Mouse (Mus musculus) G1E-ER4 (cell line): ENCODE results near the gene Uqcrfs1. TPM values are rescaled to one million over a fixed set of nuclear protein-coding genes. Genes with fewer than 3 reads are reported as not detected.

ENCODE experiments used
- GATA1 ChIP-seq: IDR thresholded peaks from one replicate; pipeline ENCODE4 v1.8.0; 2012; ENCODE audit warnings: low read length, inconsistent platforms
- polyA plus RNA-seq: library from polyadenylated mRNA; stranded (reverse); fragments of >175 nt; gene quantifications from 2 replicates; pipeline ENCODE4 v1.2.3, GENCODE M21; 2012

Uqcrfs1 gene
- 149 and 201 TPM in 2 replicates for polyA plus RNA-seq

- TF ChIP-seq GATA1: no peak
These were observed at the start of gene Uqcrfs1 for GRCm38 (mm10) chr13:30544856-30545604. Uqcrfs1 (minus strand) TSS chr13:30545362.

DNA sequence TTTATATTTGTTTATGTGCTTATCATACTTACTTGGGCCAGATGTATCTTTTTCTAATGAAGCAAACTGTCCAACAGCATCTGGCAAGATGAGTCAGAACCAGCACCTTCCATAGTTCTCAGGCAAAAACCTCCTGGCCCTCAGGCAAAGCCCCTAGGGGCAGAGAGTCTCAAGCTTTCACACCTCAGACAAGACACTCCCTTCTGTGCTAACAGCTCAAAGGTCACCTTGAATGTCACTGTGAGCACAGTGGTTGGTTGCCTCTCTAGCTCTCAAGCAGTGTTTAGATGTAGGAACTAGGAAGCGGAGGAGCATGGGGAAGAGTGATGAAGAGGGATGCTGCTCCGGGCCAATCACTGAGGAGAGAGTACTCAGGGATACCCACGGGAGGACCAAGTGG is 40.6 kb upstream of the Uqcrfs1 start:
- TF ChIP-seq GATA1: no peak

DNA sequence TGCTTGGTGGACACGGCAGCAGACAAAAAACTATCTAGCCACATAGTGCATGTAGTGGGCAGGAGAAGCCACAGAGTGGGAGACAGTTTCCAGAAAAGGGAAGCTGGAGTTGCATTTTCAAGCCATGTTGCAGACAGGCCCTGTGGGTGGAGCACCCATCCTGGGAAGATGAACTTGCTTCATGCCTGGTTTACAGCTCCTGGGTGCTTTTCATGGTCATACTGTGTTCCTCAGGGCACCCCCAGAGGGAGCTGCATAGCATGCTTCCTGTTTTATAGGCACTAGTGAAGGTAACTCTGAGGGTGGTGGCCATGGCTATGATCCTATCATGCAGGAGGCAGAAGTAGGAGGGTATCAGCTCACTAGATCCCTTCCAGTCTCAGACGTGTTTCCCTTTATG is 37.4 kb upstream of the Uqcrfs1 start:
- no peak for TF ChIP-seq GATA1

GRCm38 (mm10) chr13:30578806-30579205 is 33.6 kb upstream of the Uqcrfs1 start:
- TF ChIP-seq GATA1: no peak

DNA sequence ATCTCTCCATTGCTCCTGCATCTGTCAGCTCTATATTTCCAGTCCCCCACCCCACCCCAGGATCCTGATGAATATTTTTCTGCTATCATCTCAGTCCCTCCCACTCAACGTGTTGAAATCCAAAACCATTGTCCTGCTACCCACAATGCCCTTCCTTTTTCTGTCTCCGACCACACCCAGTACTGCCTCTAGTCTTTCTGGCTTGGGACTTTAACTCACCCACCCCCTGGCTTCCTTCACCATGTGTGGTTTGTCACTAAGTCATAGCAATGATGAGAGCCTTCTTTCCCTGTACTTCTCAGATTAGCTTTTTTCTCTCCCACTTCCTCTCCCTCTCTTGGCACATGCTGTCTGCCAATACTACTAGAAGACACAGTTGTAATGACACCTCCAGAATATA is 31.7 kb upstream of the Uqcrfs1 start:
- no peak for TF ChIP-seq GATA1

DNA sequence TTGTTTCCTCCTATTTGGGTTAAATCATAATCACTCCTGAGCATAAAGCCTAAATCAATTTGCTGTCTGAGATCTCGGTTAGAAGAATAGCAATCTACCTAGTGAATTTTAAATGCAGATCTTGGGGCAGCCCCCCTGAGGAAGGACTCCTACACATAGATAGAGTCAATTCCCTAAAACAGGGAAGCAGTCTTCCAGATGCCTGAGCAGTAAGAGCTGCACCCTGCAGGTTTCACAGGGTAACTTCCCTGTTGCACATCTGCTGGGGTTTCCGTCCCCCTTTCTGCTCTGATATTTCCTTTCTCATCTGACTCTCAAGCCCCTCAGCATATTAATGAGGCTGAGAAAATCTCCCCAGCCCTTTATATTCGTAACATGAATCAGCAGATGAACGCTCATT is 27.8 kb upstream of the Uqcrfs1 start:
- TF ChIP-seq GATA1: no peak

- no peak for TF ChIP-seq GATA1
These were observed 25.0 kb upstream of the Uqcrfs1 start for GRCm38 (mm10) chr13:30570182-30570581.

DNA sequence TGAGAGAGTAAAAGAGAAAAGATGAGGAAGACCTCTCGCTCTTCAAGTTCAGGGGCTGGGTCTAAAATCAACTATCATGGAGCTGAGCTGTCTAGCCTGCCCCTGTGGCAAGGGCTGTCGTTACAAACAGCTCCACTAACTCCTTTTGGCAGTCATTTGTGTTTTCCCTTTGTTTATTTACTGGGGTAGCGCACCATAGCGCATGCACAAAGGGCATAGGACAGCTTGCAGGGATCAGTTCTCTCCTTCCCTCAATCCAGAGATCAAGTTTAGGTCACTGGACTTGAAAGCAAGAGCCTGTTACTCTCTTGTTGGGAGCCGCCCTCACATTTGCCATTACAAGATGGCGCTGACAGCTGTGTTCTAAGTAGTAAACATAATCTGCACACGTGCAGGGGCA is 22.4 kb upstream of the Uqcrfs1 start:
- no peak for TF ChIP-seq GATA1

- TF ChIP-seq GATA1: no peak
These were observed 21.6 kb upstream of the Uqcrfs1 start for GRCm38 (mm10) chr13:30566767-30567166.

DNA sequence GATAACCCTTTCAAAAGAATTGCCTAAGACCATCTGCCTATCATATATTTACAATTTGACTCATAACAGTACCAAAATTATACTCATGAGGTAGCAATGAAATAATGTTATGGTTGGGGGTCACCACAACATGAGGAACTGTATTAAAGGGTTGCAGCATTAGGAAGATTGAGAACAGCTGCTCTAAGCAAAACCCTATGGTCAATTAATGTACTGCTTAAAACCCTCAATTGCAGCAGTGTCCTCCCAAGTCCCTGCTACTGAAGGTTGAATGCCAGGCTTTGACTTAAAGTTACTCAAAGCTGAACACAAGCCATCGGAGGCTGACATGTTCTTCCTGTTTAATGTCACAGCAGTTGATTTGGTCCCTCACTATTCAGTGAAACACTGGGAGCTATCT is 15.4 kb upstream of the Uqcrfs1 start:
- no peak for TF ChIP-seq GATA1

GRCm38 (mm10) chr13:30560052-30560451 is 14.9 kb upstream of the Uqcrfs1 start:
- TF ChIP-seq GATA1: no peak

GRCm38 (mm10) chr13:30557751-30558150 is 12.6 kb upstream of the Uqcrfs1 start:
- TF ChIP-seq GATA1: no peak

- no peak for TF ChIP-seq GATA1
These were observed 8.0 kb upstream of the Uqcrfs1 start for GRCm38 (mm10) chr13:30553051-30553587.

DNA sequence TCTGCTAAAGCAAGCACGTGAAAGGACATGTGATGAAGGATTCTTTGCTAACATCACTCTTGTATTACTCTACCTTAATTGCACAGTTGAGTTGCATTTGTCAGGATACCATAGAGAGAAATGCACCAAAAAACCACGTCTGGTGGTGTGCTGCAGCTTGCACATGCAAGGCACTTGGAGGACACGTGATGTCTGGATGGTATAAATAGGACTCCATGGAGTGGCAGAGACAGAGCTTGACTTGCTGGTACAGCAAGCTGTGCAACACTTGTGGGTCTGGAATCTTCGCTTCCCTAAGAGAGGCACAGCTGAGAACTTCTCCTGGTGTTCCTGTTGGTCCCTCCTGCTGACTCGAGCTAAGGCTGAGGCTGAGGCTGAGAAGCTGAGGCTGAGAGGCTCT is 4.2 kb upstream of the Uqcrfs1 start:
- no peak for TF ChIP-seq GATA1

DNA sequence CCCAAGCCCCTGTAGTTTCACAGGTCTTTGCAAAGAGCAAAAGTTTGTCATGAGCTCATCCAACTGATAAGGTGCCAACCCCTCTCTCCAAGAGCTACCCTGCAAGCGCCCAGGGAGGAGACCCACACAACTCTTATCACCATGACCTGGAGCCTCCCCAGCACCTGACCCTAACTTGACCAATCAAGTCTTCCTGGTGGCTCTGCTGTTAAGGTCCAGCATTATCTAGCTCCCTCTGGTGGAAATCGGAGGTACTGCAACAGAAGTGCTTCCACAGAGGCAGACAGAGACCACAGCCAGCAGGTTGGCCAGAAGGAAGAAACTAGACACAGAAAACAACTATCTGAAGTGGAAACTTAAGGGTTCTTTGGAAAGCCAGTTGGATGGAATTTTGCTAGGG is 3.7 kb upstream of the Uqcrfs1 start:
- TF ChIP-seq GATA1: no peak

DNA sequence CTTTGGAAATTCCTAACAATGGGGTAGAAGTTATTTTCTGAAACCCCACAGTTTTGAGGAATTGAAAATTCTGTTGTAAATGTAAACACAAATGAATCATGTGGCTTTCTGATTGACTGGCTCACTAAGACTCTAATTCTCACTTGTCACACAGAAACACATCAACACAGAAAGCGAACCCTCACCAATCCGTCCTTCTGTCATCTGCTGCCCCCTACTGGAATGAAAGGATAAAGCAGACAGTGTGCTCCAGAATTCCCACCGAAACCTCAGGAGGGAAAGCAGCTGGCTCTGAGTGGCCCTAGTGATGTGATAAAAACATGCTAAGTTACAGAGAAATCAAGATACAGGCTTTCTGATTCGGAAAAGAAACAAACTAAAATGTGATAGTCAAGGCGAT is 14.4 kb downstream of the Uqcrfs1 start:
- TF ChIP-seq GATA1: no peak

DNA sequence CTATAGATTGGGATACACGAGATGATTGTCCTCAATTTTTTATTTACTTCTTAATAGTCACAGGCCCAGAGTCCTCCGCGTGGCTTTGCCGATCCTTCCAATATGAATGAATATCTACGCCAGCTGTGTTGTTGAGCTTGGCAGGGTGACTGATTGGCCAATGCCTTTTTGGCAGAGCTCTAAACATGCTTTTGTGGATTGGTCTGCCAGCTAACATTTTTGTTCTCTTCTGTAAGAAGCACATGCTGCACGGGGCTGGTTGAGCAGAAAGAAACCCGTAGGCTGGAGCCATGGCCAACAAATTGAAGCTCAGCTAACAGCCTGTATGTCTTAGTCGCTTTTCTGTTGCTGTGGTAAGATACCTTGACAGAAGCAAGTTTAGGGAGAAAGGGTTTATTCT is 20.2 kb downstream of the Uqcrfs1 start:
- no peak for TF ChIP-seq GATA1
